Mouse (Mus musculus): ENCODE results near the gene Zdhhc13.

Zdhhc13 gene

GRCm38 (mm10) chr7:48788851-48789572, at the start of gene Zdhhc13:
Zdhhc13 (plus strand) TSS chr7:48789003.
- peak; percentile 90 for DNase-seq

- DNase-seq = peak; percentile 87
Measured at GRCm38 (mm10) chr7:48749298-48750163, 39.3 kb upstream of the Zdhhc13 start.

- DNase-seq = no peak
Measured at GRCm38 (mm10) chr7:48750164-48750809, 38.5 kb upstream of the Zdhhc13 start.

- DNase-seq = no peak
Measured at GRCm38 (mm10) chr7:48751222-48751621, 37.6 kb upstream of the Zdhhc13 start.

- no peak for DNase-seq
Measured at GRCm38 (mm10) chr7:48754415-48754974, 34.3 kb upstream of the Zdhhc13 start.

- no peak for DNase-seq
Measured at GRCm38 (mm10) chr7:48755825-48756224, 33.0 kb upstream of the Zdhhc13 start.

- DNase-seq = no peak
Measured at GRCm38 (mm10) chr7:48756306-48756931, 32.4 kb upstream of the Zdhhc13 start.

- no peak for DNase-seq
Measured at GRCm38 (mm10) chr7:48758083-48758482, 30.7 kb upstream of the Zdhhc13 start.

GRCm38 (mm10) chr7:48760789-48761188, 28.0 kb upstream of the Zdhhc13 start:
- DNase-seq = no peak

- DNase-seq = no peak
Measured at GRCm38 (mm10) chr7:48762289-48762688, 26.5 kb upstream of the Zdhhc13 start.

- DNase-seq = no peak
Measured at GRCm38 (mm10) chr7:48762721-48763120, 26.1 kb upstream of the Zdhhc13 start.

GRCm38 (mm10) chr7:48765959-48766358, 22.8 kb upstream of the Zdhhc13 start:
- no peak for DNase-seq

- no peak for DNase-seq
Measured at GRCm38 (mm10) chr7:48769721-48770120, 19.1 kb upstream of the Zdhhc13 start.

GRCm38 (mm10) chr7:48772060-48772734, 16.6 kb upstream of the Zdhhc13 start:
- no peak for DNase-seq

GRCm38 (mm10) chr7:48773333-48773732, 15.5 kb upstream of the Zdhhc13 start:
- no peak for DNase-seq

- DNase-seq = no peak
Measured at GRCm38 (mm10) chr7:48774633-48775032, 14.2 kb upstream of the Zdhhc13 start.

- no peak for DNase-seq
Measured at GRCm38 (mm10) chr7:48775436-48775835, 13.4 kb upstream of the Zdhhc13 start.

GRCm38 (mm10) chr7:48777721-48778504, 10.9 kb upstream of the Zdhhc13 start:
- DNase-seq = no peak

GRCm38 (mm10) chr7:48779110-48779509, 9.7 kb upstream of the Zdhhc13 start:
- DNase-seq = peak; percentile 85

- no peak for DNase-seq
Measured at GRCm38 (mm10) chr7:48782432-48782831, 6.4 kb upstream of the Zdhhc13 start.
